Mouse (Mus musculus) heart, adult 8-10 months (tissue): ENCODE data around the gene Asic2. TPM values are rescaled to one million over a fixed set of nuclear protein-coding genes. Genes with fewer than 3 reads are reported as not detected.

Source experiments
- DNase-seq: peaks from one replicate; pipeline ENCODE4 v3.0.0; 2022; ENCODE audit warnings: low spot score
- total RNA-seq, 4 experiments: library from RNA; stranded (reverse); gene quantifications; 2 replicates each; pipeline ENCODE4 v1.2.4; 2022

Asic2 gene
- total RNA-seq, 4 experiments from 2014 or later, result 0.08 TPM; not detected in 3

DNA sequence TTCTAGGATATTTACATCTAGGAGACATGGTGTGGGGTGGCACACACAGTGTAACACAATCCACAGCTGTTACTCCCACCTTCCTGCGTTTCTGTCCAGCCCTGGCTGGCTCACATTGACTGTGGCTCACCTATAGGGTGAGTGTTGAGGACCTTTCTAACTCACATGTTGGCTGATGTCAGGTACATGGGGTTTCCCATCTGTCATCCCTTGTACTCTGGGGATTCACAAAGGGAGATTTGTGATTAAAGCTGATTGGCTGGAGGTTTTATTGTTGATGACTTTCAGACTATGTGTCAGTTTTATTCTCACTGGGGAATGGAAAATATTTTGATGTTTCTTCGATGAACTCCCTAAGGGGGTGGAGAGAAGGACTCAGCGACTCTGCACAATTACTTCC, 229.3 kb downstream of the Asic2 start:
- DNase-seq, result no peak

DNA sequence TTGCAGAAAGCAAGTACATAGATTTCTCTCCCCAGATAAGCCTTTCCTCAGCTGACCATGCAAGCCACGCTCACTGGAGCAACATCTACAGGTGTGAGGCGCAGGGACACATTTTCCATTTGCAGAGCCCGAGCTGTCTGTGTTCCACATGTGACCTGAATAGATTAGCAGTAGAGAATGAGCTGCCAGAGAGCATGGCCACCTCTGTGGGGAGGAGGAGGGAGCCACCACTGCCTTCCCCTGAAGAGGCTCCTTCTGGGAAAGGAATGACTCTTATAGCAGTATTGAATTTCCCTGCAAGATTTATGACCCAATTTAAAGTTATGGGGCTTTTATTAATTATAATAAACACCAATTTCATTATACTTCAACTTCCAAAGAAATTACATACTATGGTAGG, 230.5 kb downstream of the Asic2 start:
- DNase-seq, result no peak

DNA sequence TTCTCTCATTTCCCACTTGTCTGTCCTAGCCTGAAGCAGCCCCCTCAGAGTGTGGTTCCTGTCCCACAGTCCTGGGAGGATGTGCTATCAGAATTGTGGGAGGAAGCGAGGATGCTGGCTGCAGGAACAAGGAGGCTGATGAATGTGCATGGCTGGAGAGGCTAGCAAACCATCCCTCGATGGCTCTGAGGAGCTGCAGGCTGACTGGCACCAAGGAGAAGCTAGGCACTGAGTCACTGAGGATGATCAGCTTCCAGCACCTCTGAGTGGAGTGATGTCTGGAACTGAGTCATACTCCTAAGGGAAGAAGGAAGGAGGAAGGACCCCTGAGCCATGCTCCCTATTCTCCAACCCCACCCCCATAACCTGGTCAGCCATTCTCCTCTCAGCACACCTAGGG, 246.2 kb downstream of the Asic2 start:
- DNase-seq, result no peak

DNA sequence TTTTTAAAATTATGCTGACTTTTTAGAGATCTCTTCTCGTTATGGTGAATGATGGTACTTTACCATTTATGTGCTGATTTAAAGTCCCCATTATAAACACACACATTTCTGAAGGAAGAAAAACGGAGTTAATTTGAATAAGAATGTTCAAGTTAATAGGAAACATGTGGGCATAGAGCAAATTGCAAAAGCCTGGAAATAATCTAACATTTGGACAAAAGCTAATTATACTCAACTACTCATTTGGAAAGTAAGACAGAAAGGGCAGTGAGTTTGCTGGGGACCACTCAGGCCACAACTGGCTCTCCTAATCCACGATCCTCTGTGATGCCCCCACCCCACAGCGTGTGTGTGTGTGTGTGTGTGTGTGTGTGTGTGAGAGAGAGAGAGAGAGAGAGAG, 253.5 kb downstream of the Asic2 start:
- no peak for DNase-seq

DNA sequence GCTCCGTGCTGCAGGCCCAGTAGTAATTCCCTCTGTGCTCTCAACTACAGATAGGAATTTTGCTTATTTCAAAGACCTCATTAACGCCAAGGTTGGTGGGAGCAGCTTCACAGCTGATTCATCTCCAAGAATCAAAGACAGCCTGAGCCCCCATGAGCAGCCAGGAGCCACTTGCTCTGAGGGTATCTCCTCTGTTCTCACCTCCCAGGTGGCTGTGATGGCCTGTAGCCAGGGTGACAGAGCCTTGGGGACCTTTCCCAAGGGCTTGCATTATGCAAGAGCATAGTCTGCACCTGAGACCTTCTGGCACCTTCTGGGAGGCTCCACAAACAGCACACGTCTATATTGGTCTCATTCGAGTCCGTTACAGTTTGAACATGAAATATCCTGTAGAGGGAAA, 261.3 kb downstream of the Asic2 start:
- DNase-seq, result no peak

DNA sequence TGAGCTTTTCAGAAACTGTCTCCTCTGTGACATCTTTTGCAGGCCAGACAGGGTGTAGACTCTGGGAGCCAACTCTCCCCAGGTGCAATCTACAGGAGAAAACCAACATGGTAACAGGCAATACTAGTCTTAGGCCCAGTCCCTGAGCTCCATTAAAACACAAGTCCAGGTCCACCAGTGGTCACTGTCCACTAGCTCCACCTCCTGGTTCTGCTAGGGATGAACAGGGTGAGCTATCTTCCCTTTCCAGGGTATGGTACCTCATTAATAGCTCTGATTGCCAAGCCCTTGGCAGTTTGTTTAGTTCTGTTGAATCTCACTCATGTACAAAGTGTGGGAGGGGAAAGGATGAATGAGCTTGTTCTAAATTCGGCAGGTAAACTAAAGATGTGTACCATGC, 270.2 kb downstream of the Asic2 start:
- no peak for DNase-seq

DNA sequence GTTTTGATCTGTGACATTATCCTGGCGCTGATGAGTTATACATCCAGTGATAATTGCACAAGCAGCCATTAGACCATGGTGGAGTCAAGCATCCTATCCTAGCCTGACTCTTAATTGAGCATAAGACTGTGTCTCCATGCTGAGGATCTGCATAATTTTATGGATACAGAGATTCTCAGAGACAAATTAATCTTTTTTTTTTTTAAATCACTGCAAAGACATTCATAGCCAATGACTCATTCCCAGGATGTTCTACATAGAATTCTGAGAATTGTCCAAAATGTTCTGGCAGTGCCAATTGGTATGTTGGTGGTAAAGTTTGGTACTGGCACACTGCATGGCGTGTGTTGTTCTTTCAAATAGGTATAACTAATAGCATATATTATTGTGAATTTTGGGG, 272.8 kb downstream of the Asic2 start:
- DNase-seq, result no peak

DNA sequence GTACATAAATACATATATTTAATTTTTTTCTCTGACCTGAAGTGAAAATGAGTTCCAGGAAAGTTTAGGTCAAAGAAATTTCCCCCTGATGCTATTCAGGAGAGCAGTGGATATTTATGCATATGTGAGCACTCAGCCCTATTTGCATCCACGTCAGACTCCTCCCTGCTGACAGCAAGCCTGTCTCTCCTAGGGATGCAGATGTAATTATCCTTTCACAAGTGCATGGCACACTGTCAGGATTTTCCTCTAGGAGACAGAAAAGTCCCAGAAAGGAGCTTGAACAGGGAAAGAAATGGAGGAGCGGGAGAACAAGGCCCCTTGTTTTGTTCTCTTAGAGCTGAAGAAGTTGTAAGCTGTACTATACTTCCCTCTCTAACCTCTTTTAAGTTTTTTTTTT, 287.7 kb downstream of the Asic2 start:
- no peak for DNase-seq

DNA sequence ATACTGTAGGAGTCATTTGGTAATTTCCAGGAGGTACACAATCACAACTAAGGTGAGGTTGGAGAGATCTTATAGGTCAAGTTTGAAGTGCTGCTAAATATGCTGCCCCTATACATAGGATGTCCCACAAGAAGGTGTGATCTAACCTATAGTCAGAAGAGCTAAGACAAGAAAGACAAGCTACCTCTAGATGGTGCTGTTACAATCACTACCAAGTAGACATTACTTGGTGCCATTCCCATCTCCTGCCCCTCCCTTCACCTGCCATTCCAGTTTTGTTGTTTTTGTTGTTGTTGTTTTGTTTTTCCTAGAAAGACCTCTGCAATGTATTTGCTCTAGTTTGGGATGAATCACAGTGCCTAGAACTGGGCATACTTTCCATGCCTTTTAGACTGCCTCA, 296.5 kb downstream of the Asic2 start:
- no peak for DNase-seq

DNA sequence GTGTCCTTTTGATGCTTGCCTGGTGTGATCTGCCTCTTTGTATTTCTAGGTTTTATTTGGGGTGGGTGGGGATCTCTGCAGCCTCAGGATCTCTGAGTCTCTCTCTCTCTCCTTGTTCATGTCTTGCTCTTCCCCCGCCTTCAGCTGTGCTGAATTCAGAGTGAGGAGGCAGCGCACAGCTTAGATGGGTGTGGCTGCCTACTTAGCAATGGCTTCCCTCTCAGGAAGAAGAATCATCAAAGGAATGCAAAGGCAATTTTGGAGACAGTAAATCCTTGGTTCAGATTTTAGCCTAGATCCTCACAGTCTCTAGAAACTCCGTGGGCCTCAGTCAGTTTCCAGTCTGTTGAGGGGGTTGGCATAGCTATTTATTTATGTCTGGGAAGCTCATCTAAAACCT, 297.8 kb downstream of the Asic2 start:
- no peak for DNase-seq

DNA sequence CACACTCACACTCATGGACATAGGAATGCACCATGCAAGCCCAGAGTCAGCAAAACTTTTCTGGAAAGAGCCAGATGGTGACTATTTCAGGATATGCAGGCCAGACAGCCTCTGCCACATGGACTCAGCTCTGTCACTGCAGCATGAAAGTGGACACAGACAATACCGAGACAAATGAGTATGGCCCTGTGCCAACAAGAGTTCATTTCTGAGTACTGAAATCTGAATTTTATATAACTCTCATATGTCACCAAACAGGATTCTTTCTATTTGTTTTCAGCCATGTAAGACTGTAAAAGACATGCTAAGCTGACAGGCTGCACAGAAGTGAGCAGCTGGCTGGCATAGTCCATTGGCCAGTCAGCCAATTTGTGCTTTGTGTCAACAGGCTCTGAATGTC, 309.4 kb downstream of the Asic2 start:
- DNase-seq, result no peak

DNA sequence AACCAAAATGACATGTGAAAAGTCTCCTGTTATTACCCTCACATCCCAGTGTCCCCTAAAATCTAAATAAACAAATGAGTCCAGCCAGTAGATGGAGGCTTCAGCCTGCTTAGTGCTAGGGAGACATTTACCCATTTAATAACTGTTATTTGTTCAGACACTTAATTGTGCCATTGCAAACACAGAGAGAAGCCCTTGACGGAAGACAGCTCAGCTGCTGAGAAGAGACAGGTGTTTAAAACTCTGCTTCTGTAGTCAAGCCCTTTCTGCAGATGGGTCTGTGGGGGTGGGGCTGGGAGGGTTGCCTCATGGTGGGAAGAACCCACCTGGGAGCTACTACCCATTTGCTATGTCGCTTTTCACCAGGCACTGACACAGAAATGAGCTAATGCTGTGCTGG, 311.1 kb downstream of the Asic2 start:
- no peak for DNase-seq

DNA sequence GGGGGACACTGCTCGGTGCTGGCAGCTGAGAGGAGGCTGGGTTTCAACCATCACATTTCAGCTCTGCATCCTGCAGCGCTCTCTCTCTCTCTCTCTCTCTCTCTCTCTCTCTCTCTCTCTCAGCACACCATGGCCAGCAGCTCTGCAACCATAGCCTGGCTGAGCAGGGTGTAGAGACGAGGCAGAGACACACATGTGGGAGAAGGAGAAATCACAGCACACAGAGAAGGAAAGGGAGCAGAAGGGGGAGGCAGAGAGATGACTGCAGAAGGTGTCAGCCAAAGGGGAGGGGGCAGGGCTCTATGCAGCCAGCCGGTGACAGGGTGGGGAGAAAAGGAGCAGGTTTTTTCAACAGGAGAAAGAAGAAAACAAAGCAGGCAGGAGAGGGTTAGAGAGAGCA, 320.4 kb downstream of the Asic2 start:
- no peak for DNase-seq

DNA sequence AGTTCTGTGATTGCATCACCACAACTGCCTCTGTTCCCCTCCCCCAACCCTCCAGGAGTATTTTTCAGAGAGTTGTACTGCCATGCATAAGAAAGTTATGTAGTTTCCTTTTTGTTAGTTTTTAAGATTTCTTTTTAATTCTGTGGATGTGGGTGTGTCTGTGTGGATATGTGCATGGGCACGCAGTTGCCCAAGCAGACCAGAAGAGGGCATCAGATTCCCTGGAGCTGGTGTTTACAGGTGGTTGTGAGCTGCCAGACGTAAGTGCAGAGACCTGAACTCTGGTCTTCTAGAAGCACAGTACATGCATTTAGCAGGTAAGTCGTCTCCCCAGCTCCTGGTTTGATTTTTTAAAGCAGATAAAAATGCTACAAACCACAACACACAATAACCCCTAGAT, 322.7 kb downstream of the Asic2 start:
- DNase-seq, result no peak

DNA sequence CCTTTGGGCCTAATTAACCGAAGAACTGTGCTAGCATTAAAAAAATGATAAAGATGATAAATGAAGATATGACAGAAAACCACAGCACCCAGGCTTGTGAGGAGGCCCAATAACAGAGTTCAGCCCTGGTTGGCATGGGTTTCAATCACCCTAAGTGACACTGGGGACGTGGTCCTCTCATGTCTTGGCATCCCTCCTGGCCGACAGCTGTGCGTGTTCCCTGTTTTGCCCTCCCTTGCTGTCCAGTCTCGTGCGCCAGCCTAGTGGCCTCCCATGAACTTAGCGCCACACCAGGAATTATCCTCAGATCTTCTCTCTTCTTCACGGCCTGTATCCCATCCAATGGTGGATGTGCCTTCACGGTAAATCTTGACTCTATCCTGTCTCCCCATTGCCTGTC, 331.9 kb downstream of the Asic2 start:
- no peak for DNase-seq

DNA sequence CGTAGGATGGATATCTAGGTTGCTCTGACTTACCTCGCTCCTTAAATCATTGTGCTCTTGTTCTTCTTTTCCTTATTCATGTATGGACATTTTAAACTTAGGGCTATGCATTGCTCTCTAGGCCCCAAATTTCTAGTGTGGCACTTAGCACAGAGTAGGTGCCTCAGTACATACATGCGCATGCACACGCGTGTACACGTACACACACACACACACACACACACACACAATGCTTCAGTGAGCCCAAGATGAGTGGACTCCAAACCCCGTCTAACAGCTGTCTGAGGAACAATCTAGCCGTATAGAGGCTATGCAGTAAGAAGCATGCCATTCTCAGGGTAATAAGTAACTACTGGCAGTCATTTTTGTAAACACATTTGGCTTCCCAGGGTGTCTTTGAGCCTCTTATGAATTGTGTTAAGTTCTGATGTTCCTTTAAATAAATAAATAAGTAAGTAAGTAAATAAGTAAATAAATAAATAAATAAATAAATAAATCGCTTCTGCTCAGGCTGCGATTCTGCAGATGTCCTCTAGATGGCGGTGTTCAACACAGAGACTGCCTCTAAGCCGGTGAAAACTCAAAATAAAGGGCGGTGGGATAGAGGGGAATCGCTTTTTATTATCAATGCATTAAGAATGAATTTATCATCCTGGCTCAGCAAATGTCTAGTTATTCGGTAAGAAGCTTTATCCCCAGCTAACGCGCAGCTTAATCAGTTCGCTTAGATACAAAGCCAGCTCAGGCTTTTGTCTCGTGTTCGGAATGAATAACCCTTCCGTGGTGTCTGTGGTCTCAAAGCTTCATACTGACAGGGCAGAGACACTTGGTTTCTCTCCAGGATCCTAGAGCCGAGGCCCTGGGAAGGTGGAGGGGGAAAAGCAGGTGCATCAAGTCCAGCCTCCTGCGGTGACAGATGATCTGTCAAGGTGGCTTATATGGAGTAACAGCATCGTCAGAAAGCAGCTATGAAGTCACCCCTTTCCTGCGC, 333.6 kb downstream of the Asic2 start:
- peak; percentile 20 for DNase-seq

DNA sequence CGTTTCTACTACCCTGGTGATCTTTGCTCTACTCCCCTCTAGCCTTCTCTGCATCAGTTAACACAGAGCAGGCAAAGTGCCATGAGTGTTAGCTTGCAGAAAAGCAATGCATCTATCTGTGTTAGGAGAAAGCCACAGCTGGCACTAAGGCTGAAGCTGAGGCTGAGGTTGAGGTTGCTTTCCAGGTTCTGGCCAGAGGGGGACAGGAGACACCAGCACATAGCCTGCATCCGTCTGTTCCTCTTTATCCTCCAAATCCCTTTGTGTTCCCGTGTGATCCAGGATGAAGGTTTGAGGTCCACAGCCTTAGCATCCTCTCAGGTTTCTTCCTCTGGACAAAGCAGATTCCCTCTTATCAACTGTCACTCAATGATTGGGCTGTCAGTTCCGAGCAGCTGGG, 343.1 kb downstream of the Asic2 start:
- DNase-seq, result no peak

DNA sequence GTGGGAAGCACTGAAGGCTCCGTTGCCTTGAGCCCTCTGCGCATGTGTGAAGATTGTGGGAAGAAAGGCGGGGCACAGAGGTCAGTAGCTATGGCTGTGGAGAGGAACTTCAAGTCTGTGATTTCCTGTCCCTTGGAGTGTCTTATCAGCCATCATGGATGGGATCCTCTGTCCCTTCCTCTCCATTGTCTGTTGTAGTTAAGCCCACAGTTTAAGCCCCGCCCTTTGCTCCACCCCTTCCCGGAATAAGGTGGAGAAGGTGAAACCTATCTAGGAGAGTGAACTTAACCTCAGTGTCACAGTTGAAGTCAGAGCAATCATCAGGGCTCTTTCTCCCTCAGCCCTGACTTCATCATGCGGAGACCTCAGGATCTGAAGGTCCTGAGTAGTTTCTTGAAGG, 347.7 kb downstream of the Asic2 start:
- DNase-seq, result no peak

DNA sequence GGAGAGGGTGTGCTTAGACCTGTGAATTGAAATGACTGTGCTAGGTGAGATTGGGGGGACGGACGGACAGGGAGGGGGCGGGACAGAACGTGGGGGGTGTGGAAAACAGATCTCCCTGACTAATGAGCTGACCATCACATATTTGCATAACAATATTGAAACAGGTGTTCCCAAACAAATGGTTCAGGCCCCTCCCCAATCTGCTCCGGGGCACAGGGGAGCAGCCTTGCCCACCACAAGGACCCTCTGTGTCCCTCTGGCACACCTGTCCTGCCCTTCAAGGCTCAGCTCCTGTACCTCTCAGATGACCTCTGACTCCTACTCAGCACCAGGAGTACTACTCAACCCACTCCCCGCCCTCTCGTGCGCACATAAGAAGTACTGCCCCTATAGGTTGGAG, 351.8 kb downstream of the Asic2 start:
- DNase-seq, result no peak

DNA sequence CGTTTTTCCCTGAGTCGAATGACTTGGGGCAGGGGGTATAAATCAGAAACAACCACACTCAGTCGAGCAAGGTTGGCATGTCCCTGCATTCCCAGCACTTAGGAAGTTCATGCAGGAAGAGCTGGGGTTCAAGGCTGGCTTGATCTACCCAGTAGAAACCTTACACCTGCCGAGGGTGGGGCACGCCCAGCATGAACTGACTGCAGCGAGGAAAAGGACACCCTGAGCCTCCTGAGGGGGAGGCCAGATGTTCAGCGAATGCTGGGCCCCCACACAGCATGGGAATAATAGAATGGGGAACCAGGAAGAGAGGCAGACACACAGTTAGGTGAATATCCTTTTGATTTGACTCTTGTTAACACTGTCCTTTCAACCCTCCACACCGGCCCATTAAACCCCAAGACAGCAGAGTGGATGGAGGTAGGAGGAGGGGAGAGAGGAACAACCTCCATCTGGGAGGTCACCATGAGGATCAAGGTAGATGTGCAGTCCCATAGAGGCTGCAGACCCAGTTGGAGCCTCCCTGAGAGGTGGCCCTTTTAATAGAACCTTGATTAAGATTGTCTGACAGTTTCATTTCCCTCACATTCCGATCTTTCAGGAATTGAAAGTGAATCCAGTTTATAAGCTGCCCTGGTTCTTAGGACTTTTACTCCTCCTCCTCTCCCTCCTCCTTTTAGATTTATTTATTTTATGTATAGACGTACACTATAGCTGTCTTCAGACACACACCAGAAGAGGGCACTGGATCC, 354.2 kb downstream of the Asic2 start:
- DNase-seq, result no peak

DNA sequence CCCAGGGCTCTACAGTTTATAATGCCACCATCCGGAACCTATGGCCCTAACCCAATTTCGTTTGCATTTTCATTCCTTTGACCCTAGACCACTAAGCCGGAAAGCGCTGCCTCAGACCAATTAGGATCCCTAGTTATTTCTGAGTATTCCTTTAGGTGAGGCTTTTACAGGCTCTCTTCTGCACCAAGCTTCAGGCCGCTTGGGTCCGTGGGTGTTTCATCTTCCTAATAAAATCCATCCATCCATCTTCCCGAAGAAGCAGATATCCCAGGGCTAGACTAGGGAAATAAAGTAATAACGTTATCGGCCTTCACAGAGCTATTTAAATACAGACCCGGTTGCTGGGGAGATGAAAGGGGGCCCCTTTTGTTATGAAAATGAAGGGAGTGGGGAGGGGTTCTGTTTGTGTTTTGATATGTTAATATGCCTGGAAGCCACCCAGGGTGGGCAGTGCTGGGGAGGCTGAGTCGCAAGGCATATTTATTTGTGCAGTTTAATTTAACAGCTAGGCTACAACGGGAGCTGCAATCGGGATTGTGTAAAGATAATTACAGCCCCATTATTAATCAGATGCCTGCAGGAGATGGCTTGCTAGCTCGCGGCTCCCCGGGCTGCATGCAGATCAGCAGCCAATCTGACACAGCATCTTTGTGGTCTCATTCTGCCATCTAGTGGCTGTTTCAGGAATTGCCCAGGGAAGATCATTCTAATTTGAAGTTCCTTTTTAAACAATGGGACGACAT, 355.3 kb downstream of the Asic2 start:
- peak; percentile 85 for DNase-seq
